Mouse (Mus musculus): ENCODE measurements at regions not wholly inside any gene's neighbourhood (a gene's known extent, or its start where the extent isn't known, plus 50 kb on each side); places are given as distances from the start of the nearest gene placed in this dataset.

DNA sequence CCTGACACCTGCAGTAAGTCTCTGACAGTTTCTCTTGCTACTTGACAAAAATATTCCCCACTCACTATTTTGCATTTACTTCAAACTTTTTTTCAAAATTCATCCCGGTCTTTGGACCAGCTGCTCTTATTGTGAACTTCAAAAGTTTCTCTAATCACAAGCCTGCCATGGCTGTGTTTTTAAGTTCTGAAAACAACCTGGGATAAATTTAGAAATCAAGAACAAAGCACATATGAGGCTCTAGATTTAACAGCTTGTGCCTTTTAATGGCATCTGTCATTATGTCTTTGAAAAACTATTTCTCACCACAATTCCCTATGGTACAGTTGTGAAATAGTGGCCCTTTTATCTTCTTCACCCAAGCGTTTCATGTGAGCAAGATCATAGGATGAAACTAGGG is 232.4 kb upstream of the Kcnd2 start:
- no peak for DNase-seq (ENCODE audit: inconsistent ontology term)

DNA sequence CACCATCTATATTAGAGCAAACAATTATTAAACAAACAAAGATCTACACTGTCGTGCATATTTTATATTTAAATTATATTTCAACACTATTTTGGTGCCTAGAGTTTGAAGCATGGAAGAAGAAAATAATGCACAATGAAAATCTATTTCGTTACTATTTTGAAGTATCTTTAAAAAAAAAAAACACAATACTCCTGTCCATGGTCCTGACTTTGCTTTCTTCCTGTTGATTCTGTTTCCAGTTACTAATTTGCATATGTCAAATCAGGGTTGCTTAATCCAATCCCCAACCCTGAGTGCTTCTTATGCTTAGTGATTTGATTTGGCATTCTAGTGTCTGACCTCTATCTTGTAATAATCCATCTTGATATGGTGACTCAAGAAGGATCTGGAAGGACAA is 210.2 kb upstream of the Kcnd2 start:
- no peak for DNase-seq (ENCODE audit: inconsistent ontology term)

DNA sequence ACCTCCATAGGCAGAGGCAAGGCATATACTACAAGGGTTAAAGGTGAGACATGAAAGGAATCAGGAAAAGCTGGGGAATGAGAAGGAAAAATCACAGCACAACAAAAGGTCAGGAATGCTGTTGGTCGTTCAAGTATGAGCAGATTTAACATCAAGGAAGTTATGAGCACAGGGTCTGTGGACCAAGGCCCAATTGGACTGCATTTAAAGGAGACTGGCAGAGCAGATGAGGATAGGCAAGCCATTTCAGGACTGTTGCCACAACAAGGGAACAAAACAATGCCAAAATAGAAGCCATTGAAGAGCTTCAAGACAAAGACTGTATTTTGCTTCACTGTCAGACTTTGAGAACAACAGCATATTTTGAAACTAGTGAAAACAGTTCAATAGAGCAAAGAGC is 167.4 kb upstream of the Kcnd2 start:
- peak; percentile 27 for DNase-seq (ENCODE audit: inconsistent ontology term)

DNA sequence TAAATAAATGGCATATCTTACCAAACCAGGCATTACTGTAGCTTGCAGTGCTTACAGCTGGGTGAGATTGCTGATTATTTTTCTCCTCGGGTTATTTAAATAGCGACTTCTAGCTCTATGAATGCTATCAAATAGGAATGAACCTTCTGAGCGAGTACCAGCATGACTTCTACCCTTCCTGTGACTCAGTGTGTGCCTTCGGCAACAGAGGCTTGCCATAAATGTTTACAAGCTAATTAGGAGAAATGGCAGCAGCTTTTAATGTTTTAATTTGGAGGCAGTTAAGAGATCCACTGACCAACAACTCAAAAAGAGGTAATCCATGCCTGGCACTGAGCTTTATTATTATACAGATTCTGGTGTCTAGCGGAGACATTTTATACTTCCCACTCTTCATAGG is 122.3 kb upstream of the Kcnd2 start:
- no peak for DNase-seq (ENCODE audit: inconsistent ontology term)

DNA sequence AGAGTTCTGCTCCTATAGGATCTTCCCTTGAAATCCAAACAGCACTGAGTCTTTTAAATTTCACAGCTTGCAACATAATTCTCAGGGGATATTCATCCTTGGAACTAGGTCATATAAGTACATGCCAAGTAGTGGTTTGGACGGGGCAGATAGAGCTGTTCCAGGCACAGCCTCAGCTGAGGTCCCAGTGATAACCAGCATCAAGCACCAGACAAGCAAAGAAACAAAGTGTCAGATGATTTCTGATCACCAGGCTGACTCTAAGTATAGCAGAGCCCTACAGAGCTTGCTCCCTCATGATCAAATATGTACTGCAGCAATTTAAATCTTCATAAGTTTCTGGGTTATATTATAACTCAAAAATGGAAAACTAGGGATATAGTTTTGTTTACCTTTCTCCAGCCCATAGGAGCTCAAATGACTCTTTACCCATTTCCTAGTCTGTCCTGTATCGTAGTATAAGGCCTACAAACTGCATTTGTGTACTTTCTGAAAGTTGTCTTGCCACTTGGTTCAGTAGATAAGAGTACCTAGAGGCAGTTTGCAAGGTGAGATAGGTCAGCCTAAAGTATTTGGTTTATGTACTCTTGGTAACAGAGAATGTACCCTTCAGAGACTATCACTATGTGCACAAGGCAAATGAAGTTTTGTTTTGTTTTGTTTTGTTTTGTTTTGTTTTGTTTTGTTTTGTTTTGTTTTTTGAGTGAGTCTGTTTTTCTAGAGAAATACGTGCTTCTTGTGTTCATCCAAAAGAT is 103.9 kb upstream of the Kcnd2 start:
- no peak for DNase-seq (ENCODE audit: inconsistent ontology term)

DNA sequence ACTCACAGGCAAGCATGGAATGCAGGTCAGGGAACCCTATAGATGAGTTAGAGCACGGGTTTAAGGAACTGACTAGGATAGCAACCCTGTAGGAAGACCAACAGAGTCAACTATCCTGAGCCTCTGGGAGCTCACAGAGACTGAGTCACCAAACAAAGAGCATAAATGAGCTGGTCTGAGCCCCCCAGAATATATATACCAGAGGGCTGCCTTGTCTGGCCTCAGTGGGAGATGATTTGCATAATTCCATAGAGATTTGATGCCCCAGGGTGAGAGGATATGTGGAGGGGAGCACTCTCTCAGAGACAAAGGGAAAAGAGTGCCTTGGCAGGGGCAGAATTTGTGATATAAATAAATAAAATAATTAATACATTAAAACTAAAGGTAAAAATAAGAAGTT is 93.2 kb upstream of the Kcnd2 start:
- DNase-seq (ENCODE audit: inconsistent ontology term) = no peak

DNA sequence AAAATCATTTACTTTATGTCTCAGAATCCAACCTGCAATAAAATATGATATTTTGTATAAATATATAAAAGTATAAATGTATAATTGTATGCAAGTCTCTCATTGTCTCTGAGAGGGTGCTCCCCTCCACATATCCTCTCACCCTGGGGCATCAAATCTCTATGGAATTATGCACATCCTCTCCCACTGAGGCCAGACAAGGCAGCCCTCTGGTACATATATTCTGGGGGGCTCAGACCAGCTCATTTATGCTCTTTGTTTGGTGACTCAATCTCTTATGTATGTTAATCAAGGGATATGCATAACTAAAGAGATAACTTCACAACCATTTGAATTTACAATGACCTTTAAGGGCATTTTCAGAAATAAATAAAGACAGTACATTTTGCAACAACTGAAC is 92.5 kb upstream of the Kcnd2 start:
- DNase-seq (ENCODE audit: inconsistent ontology term) = no peak
